Mouse (Mus musculus) hindbrain, postnatal 0 days (tissue): ENCODE results near the gene Pik3c2a. TPM values are rescaled to one million over a fixed set of nuclear protein-coding genes. Genes with fewer than 3 reads are reported as not detected.
A peak's percentile ranks its signal among the peaks of the same experiment; 100 is the strongest.

Experiments used
- ATAC-seq: fragments of 200-750 bp; cut with Nextera tagmentation; 2 replicates; pipeline ENCODE4 v1.8.0; 2017; ENCODE audit warnings: mild to moderate bottlenecking, moderate TSS enrichment, moderate library complexity
- DNase-seq: peaks from one replicate; pipeline ENCODE4 v3.0.0-alpha.2; 2015; ENCODE audit warnings: low spot score
- H3K27ac ChIP-seq: fragments of 300-500 bp; sonication (generic); 2 replicates; pipeline ENCODE4 v1.5.1; 2014; ENCODE audit warnings: mild to moderate bottlenecking
- H3K27me3 ChIP-seq: fragments of 300-500 bp; sonication (generic); 2 replicates; pipeline ENCODE4 v1.6.1; 2014; ENCODE audit warnings: low read length, mixed read lengths; ENCODE audit not compliant: insufficient read depth
- H3K36me3 ChIP-seq: fragments of 300-500 bp; sonication (generic); 2 replicates; pipeline ENCODE4 v1.6.1; 2014; ENCODE audit warnings: low read length, mixed read lengths; ENCODE audit not compliant: insufficient read depth
- H3K4me1 ChIP-seq: fragments of 300-500 bp; sonication (generic); 2 replicates; pipeline ENCODE4 v1.6.1; 2014; ENCODE audit warnings: antibody characterized with exemption, low read length, mixed read lengths; ENCODE audit not compliant: insufficient read depth
- H3K4me2 ChIP-seq: fragments of 300-500 bp; sonication (generic); 2 replicates; pipeline ENCODE4 v1.6.1; 2014; ENCODE audit warnings: low read depth, mild to moderate bottlenecking, low read length, moderate library complexity, mixed read lengths
- H3K4me3 ChIP-seq: fragments of 300-500 bp; sonication (generic); 2 replicates; pipeline ENCODE4 v1.5.1; 2014; ENCODE audit warnings: low read length
- H3K9ac ChIP-seq: fragments of 300-500 bp; sonication (generic); replicated peaks from 2 replicates; pipeline ENCODE4 v1.6.1; 2014; ENCODE audit warnings: mild to moderate bottlenecking, low read length, moderate library complexity, mixed read lengths
- H3K9me3 ChIP-seq: fragments of 300-500 bp; sonication (generic); 2 replicates; pipeline ENCODE4 v1.6.1; 2016; ENCODE audit warnings: low read length, mixed read lengths
- CTCF ChIP-seq: IDR thresholded peaks from 2 replicates; pipeline ENCODE4 v1.5.1; 2016; ENCODE audit warnings: antibody characterized with exemption, control low read depth, low read depth
- WGBS: fragments of 180-500 bp; shearing (Covaris S2); extraction: QIAGEN DNeasy Blood & Tissue Kit; methylation state at CpG from one replicate; pipeline ENCODE4 v1.1.7; 2014; 5-methylcytosine and 5-hydroxymethylcytosine counted together
- polyA plus RNA-seq: library from polyadenylated mRNA; unstranded; fragments of >200 nt; fragmentation: Nextera tagmentation; extraction: Ambion mirVana; gene quantifications from 2 replicates; pipeline ENCODE4 v1.2.1, GENCODE M21; 2015
- total RNA-seq: library from RNA; depleted of rRNA; stranded (reverse); fragments of >200 nt; gene quantifications from 2 replicates; pipeline ENCODE4 v1.2.3, GENCODE M21; 2014; rRNA removed

Gene Pik3c2a
- total RNA-seq: 19.7 and 24.3 TPM in 2 replicates
- 9.5 and 11.8 TPM in 2 replicates for polyA plus RNA-seq

GRCm38 (mm10) chr7:116443004-116443696, at the start of gene Pik3c2a:
Pik3c2a (minus strand) TSS chr7:116443449.
- DNase-seq (peak; percentile 98), ATAC-seq (peak; percentile 99)
- Histone ChIP-seq H3K4me1 (no peaks in the 10 kb centered on the region; the same call in 1 of the 2 replicates), H3K4me3 (peak within 1 kb of the TSS; percentile 55), H3K36me3 (no peaks in the 10 kb centered on the region), H3K27ac (peak within 1 kb of the TSS; percentile 83), H3K4me2 (peak within 1 kb of the TSS; percentile 79), H3K27me3 (no peaks in the 10 kb centered on the region), H3K9me3 (no peaks in the 10 kb centered on the region), H3K9ac (peak within 1 kb of the TSS; percentile 57)
- no peak for TF ChIP-seq CTCF
- 0% methylated on average over 60 of the region's 72 CpGs for WGBS

- Histone ChIP-seq H3K9me3 (no peaks in the 10 kb centered on the region), H3K4me2 (no peak overlapping the region), H3K9ac (no peak overlapping the region), H3K27ac (no peak overlapping the region), H3K4me3 (no peak overlapping the region), H3K4me1 (no peaks in the 10 kb centered on the region), H3K27me3 (no peaks in the 10 kb centered on the region), H3K36me3 (no peaks in the 10 kb centered on the region)
- TF ChIP-seq CTCF: no peak
- DNase-seq: no peak
- WGBS: 85% methylated on average over 4 of the region's 4 CpGs
- no peak for ATAC-seq
These were observed 47.9 kb upstream of the Pik3c2a start for GRCm38 (mm10) chr7:116491113-116491512.

DNA sequence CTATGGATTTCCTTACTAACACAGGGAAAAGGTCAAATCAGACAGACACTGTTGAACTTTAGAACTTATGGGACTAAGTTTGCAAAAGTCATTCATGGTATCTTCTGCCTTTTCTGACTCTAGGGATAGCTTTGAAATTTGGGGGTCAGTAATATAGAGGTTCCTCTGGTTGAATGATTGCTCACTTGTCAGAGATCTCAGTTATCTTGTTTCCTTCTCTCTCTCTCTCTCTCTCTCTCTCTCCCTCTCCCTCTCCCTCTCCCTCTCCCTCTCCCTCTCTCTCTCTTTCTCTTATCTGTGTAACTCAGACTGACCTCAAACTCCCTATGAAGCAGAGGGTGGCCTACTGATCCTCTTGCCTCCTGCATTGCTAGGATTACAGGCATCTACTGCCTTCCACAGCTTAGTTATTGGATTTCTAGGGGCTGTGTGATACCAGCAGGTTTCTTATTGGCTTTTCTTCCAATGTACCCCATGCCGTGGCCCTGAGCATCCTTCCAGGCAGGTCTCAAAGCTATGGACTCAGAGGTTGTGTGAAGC, 41.9 kb upstream of the Pik3c2a start:
- Histone ChIP-seq H3K36me3 (no peaks in the 10 kb centered on the region), H3K4me2 (no peak overlapping the region), H3K27ac (no peak overlapping the region), H3K4me3 (no peak overlapping the region), H3K9ac (no peak overlapping the region), H3K27me3 (no peaks in the 10 kb centered on the region), H3K4me1 (no peaks in the 10 kb centered on the region), H3K9me3 (no peaks in the 10 kb centered on the region)
- ATAC-seq (no peak), DNase-seq (no peak)
- TF ChIP-seq CTCF: no peak
- 77% methylated on average over 1 of the region's 1 CpGs for WGBS

DNA sequence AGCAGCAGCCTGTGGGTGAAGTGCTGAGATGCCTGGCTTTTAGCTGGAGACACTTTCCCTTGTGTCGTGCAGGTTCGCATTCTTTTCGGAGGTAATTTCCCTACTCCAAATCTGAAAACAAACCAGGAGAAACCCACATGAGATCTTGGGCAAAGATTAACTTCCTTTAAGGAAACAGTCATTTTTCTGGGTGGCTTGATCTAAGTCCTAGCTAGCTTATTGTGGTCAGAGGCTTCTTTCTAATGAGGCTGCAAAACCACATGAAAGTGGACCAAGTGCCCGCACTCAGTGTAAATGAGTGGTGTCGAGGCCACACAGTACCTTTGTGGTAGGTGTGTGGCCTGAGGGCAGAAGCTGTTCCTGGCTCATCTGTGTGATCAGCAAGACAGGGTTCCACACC, 41.0 kb upstream of the Pik3c2a start:
- DNase-seq (no peak), ATAC-seq (no peak)
- no peak overlapping the region for H3K9ac ChIP-seq
- H3K27ac ChIP-seq: no peak overlapping the region
- TF ChIP-seq CTCF: no peak
- no peak overlapping the region for H3K4me2 ChIP-seq
- no peaks in the 10 kb centered on the region for H3K27me3 ChIP-seq
- H3K9me3 ChIP-seq: no peaks in the 10 kb centered on the region
- 95% methylated on average over 5 of the region's 5 CpGs for WGBS
- no peaks in the 10 kb centered on the region for H3K36me3 ChIP-seq
- no peak overlapping the region for H3K4me3 ChIP-seq
- no peaks in the 10 kb centered on the region for H3K4me1 ChIP-seq

GRCm38 (mm10) chr7:116483782-116484181, 40.5 kb upstream of the Pik3c2a start:
- no peak for TF ChIP-seq CTCF
- no peaks in the 10 kb centered on the region for H3K36me3 ChIP-seq
- no peak overlapping the region for H3K4me2 ChIP-seq
- no peak overlapping the region for H3K4me3 ChIP-seq
- no peak overlapping the region for H3K9ac ChIP-seq
- ATAC-seq: no peak
- H3K27ac ChIP-seq: no peak overlapping the region
- DNase-seq: no peak
- H3K9me3 ChIP-seq: no peaks in the 10 kb centered on the region
- no peaks in the 10 kb centered on the region for H3K27me3 ChIP-seq
- 84% methylated on average over 5 of the region's 5 CpGs for WGBS
- H3K4me1 ChIP-seq: no peaks in the 10 kb centered on the region

- no peaks in the 10 kb centered on the region for H3K4me1 ChIP-seq
- no peaks in the 10 kb centered on the region for H3K9me3 ChIP-seq
- TF ChIP-seq CTCF: no peak
- no peaks in the 10 kb centered on the region for H3K36me3 ChIP-seq
- H3K9ac ChIP-seq: no peak overlapping the region
- DNase-seq (no peak), ATAC-seq (no peak)
- no peaks in the 10 kb centered on the region for H3K27me3 ChIP-seq
- no peak overlapping the region for H3K4me2 ChIP-seq
- no peak overlapping the region for H3K4me3 ChIP-seq
- no peak overlapping the region for H3K27ac ChIP-seq
- 18% methylated on average over 1 of the region's 1 CpGs for WGBS
These were observed 39.9 kb upstream of the Pik3c2a start for GRCm38 (mm10) chr7:116483106-116483505.

- Histone ChIP-seq H3K4me2 (no peak overlapping the region), H3K27me3 (no peaks in the 10 kb centered on the region), H3K36me3 (no peaks in the 10 kb centered on the region), H3K4me1 (no peaks in the 10 kb centered on the region), H3K27ac (no peak overlapping the region), H3K4me3 (no peak overlapping the region), H3K9me3 (no peaks in the 10 kb centered on the region), H3K9ac (no peak overlapping the region)
- no peak for TF ChIP-seq CTCF
- WGBS: 87% methylated on average over 5 of the region's 5 CpGs
- DNase-seq (no peak), ATAC-seq (no peak)
These were observed 33.0 kb upstream of the Pik3c2a start for GRCm38 (mm10) chr7:116476264-116476663.
